Mouse (Mus musculus): ENCODE measurements around the gene Rspry1.

- no peak; the same call in 1 of the 2 replicates for TF ChIP-seq EP300 (IDR thresholded peaks at IDR 0.05; ENCODE audit: low read depth)
- peak; percentile 97 for TF ChIP-seq CTCF (IDR thresholded peaks at IDR 0.05; ENCODE audit: low read depth)
Measured at GRCm38 (mm10) chr8:94702844-94703813, 101.4 kb downstream of the Rspry1 start.

All from liver, embryonic 14.5 days (tissue).